In genomic region chr11:35257351-35257750, GRCm38 (mm10) we compare ENCODE assay signal across 25 mouse cellular contexts.
DNase-seq lines count a peak whose midpoint lies in the region; ATAC-seq lines count a peak whose summit lies in the region.
"Had no signal": no experiment of that assay in that cellular context is flagged by ENCODE, and none has a peak within 500 bp of the region (broad histone marks: within the 10 kb centered on the region; RNA-seq: fewer than 3 reads in every experiment).

No protein-coding gene starts in this region.

- WGBS in heart, embryonic 10.5 days, result 52% methylated on average over 6 of the region's 6 CpGs
- WGBS in heart, embryonic 15.5 days, result 43% methylated on average over 6 of the region's 6 CpGs
- WGBS in limb, embryonic 12.5 days, result 21% methylated on average over 6 of the region's 6 CpGs

- no peak overlapping the region for H3K4me3 ChIP-seq in heart, embryonic 10.5 days
- H3K4me3 ChIP-seq in heart, embryonic 15.5 days, result no peak overlapping the region
- no peak overlapping the region for H3K4me3 ChIP-seq in limb, embryonic 12.5 days (replicated peaks)
- H3K4me3 ChIP-seq: embryonic facial prominence, embryonic 15.5 days; forebrain, embryonic 12.5 days; left cerebral cortex, adult 2 months; liver, embryonic 15.5 days; neural tube, embryonic 13.5 days had no signal

- peak overlapping the region; percentile 38; the same call in 1 of the 2 replicates for H3K27ac ChIP-seq in heart, embryonic 10.5 days
- peak overlapping the region; percentile 75 for H3K27ac ChIP-seq in heart, embryonic 15.5 days
- peak overlapping the region; percentile 73 for H3K27ac ChIP-seq in limb, embryonic 12.5 days
- H3K27ac ChIP-seq: embryonic facial prominence, embryonic 15.5 days; forebrain, embryonic 12.5 days; hindbrain, embryonic 14.5 days; left cerebral cortex, adult 2 months; liver, embryonic 15.5 days; neural tube, embryonic 13.5 days had no signal

- 0 out of 2 replicates have a peak, but pooled peaks cover under 1% of the 10 kb centered on the region for H3K36me3 ChIP-seq in heart, embryonic 10.5 days
- H3K36me3 ChIP-seq in heart, embryonic 15.5 days, result no peaks in the 10 kb centered on the region
- H3K36me3 ChIP-seq in limb, embryonic 12.5 days, result no peaks in the 10 kb centered on the region
- H3K36me3 ChIP-seq: embryonic facial prominence, embryonic 15.5 days; forebrain, embryonic 12.5 days; G1E; liver, embryonic 15.5 days; neural tube, embryonic 13.5 days had no signal

- intact Hi-C loops in heart, postnatal 14 days (cut with DNase I), result no loop called here

- no peaks in the 10 kb centered on the region for H3K9me3 ChIP-seq in heart, embryonic 10.5 days
- H3K9me3 ChIP-seq in heart, embryonic 15.5 days (replicated peaks), result no peaks in the 10 kb centered on the region
- no peaks in the 10 kb centered on the region for H3K9me3 ChIP-seq in limb, embryonic 12.5 days
- H3K9me3 ChIP-seq: embryonic facial prominence, embryonic 15.5 days; forebrain, embryonic 12.5 days; liver, embryonic 15.5 days; neural tube, embryonic 13.5 days had no signal

- no peaks in the 10 kb centered on the region for H3K27me3 ChIP-seq in heart, embryonic 10.5 days (ENCODE audit: insufficient read depth, poor library complexity, severe bottlenecking)
- H3K27me3 ChIP-seq in heart, embryonic 15.5 days, result no peaks in the 10 kb centered on the region
- H3K27me3 ChIP-seq in limb, embryonic 12.5 days, result no peaks in the 10 kb centered on the region
- H3K27me3 ChIP-seq: embryonic facial prominence, embryonic 15.5 days; liver, embryonic 15.5 days had no signal

- no peak for ATAC-seq in heart, embryonic 15.5 days (replicated peaks; ENCODE audit: insufficient number of reproducible peaks, insufficient read depth, low FRiP score, low read depth)
- no peak for ATAC-seq in limb, embryonic 12.5 days (ENCODE audit: insufficient number of reproducible peaks, insufficient read depth, low FRiP score, low TSS enrichment, low read depth)
- ATAC-seq: forebrain, postnatal 0 days; intestine, postnatal 0 days had no signal

- no peak overlapping the region for H3K4me2 ChIP-seq in heart, embryonic 15.5 days
- H3K4me2 ChIP-seq in limb, embryonic 12.5 days, result no peak overlapping the region
- H3K4me2 ChIP-seq: embryonic facial prominence, embryonic 15.5 days; forebrain, embryonic 12.5 days; hindbrain, embryonic 14.5 days; liver, embryonic 15.5 days; lung, embryonic 14.5 days; midbrain, embryonic 11.5 days; neural tube, embryonic 13.5 days had no signal

- peaks cover 42% of the 10 kb centered on the region for H3K4me1 ChIP-seq in heart, embryonic 10.5 days
- peaks cover 17% of the 10 kb centered on the region for H3K4me1 ChIP-seq in heart, embryonic 15.5 days (replicated peaks)
- H3K4me1 ChIP-seq in limb, embryonic 12.5 days (replicated peaks), result peaks cover 29% of the 10 kb centered on the region
- H3K4me1 ChIP-seq: forebrain, embryonic 12.5 days; liver, embryonic 15.5 days; neural tube, embryonic 13.5 days had no signal

- H3K9ac ChIP-seq in heart, embryonic 15.5 days, result no peak overlapping the region
- no peak overlapping the region for H3K9ac ChIP-seq in limb, embryonic 12.5 days (replicated peaks)
- H3K9ac ChIP-seq: embryonic facial prominence, embryonic 15.5 days; forebrain, embryonic 12.5 days; forebrain, postnatal 0 days; hindbrain, embryonic 14.5 days; liver, embryonic 15.5 days; lung, embryonic 14.5 days; neural tube, embryonic 13.5 days had no signal

- no peak for DNase-seq in heart, embryonic 10.5 days (ENCODE audit: low spot score)
- DNase-seq in heart, adult 18-20 months, result no peak
- no peak for DNase-seq in heart, postnatal 14 days
- peak; percentile 67 for DNase-seq in brain, adult 2 months (ENCODE audit: low read depth, low spot score)
- no peak for DNase-seq in lung, postnatal 25 days (ENCODE audit: low spot score)
- DNase-seq: adrenal gland, adult 8-10 months; cerebellum, adult 18-20 months; forebrain, postnatal 0 days; kidney, adult 9 months; kidney, postnatal 10 days; liver; thymus, adult 2 months; thymus, postnatal 4 days had no signal
